Mouse (Mus musculus) heart, adult 2 months (tissue): ENCODE results near the gene Gm17409. TPM values are rescaled to one million over a fixed set of nuclear protein-coding genes. Genes with fewer than 3 reads are reported as not detected.

ENCODE experiments used
- DNase-seq, 2 experiments: peaks; one replicate each; pipeline ENCODE4 v3.0.0; 2021
- H3K27ac ChIP-seq: fragments of 200-600 bp; 2 replicates; pipeline ENCODE4 v1.8.1; 2022
- H3K27me3 ChIP-seq: fragments of 200-500 bp; 2 replicates; pipeline ENCODE4 v1.6.1; 2012; ENCODE audit warnings: mild to moderate bottlenecking, low read length, inconsistent platforms, mixed read lengths; ENCODE audit not compliant: control insufficient read depth, insufficient read depth
- H3K36me3 ChIP-seq: fragments of 200-500 bp; 2 replicates; pipeline ENCODE4 v1.6.1; 2012; ENCODE audit warnings: low read length, inconsistent platforms; ENCODE audit not compliant: control insufficient read depth, insufficient read depth
- H3K4me1 ChIP-seq: fragments of 200-500 bp; 2 replicates; pipeline ENCODE4 v1.6.1; 2011; ENCODE audit warnings: low read length; ENCODE audit not compliant: control insufficient read depth, insufficient read depth
- H3K4me3 ChIP-seq: fragments of 200-600 bp; 2 replicates; pipeline ENCODE4 v1.8.1; 2022
- H3K79me2 ChIP-seq: fragments of 200-500 bp; replicated peaks from 2 replicates; pipeline ENCODE4 v1.6.1; 2012; ENCODE audit warnings: mild to moderate bottlenecking, inconsistent platforms, low read length, moderate library complexity, mixed read lengths; ENCODE audit not compliant: control insufficient read depth, insufficient read depth
- H3K9ac ChIP-seq: fragments of 200-500 bp; 2 replicates; pipeline ENCODE4 v1.6.1; 2012; ENCODE audit warnings: low read depth, mild to moderate bottlenecking, control low read depth, inconsistent platforms, low read length, mixed read lengths
- CTCF ChIP-seq: fragments of 200-600 bp; IDR thresholded peaks from 2 replicates; pipeline ENCODE4 v1.8.1; 2022; ENCODE audit warnings: antibody characterized with exemption, mild to moderate bottlenecking, moderate library complexity
- EP300 ChIP-seq: fragments of 200-500 bp; IDR thresholded peaks from 2 replicates; pipeline ENCODE4 v1.6.1; 2011; ENCODE audit warnings: low read depth, low read length, control low read depth; ENCODE audit not compliant: insufficient read depth
- POLR2A ChIP-seq: fragments of 200-500 bp; IDR thresholded peaks from 2 replicates; pipeline ENCODE4 v1.6.1; 2011; ENCODE audit warnings: mild to moderate bottlenecking, low read depth, low read length, control low read depth; ENCODE audit not compliant: insufficient read depth
- WGBS: fragments of 180-500 bp; shearing (Covaris S2); methylation state at CpG from one replicate; pipeline ENCODE4 v1.1.7; 2018; 5-methylcytosine and 5-hydroxymethylcytosine counted together
- intact Hi-C: fragments of 180-260 bp; cut with DNase I; formaldehyde crosslinking; loops from one replicate; pipeline ENCODE4 v1.15.1; 2025
- polyA plus RNA-seq: library from polyadenylated mRNA; depleted of rRNA; stranded (reverse); fragments of >200 nt; gene quantifications from 2 replicates; pipeline ENCODE4 v1.2.3, GENCODE M21; 2012
- total RNA-seq, 2 experiments: library from RNA; stranded (reverse); gene quantifications; 2 replicates each; pipeline ENCODE4 v1.2.3; 2021

Gene Gm17409
- total and polyA plus RNA-seq, 3 experiments = not detected

DNA sequence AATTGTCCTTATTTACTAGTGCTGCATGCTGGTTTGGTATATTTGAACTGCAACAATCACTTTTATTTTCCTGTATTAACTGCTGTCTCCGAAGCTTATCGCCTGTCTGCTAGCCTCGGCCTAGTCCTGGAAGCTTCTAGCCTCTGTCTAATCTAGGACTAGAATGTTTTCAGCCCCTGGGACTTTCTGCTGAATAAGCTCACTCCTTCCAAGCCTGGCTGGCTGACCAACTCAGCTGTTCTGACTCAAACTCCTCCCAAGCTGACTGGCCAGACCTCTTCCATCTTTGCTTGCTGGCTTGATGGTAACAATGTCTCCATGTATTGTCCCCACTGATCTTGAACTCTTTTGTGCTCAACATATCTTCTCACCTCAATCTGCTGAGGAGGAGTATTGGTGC lies 25.4 kb downstream of the Gm17409 start:
- no peak overlapping the region for H3K27ac ChIP-seq
- no peak for TF ChIP-seq CTCF
- H3K4me1 ChIP-seq = peaks cover 4% of the 10 kb centered on the region
- WGBS = 57% methylated on average over 3 of the region's 3 CpGs
- H3K9ac ChIP-seq = no peak overlapping the region
- H3K79me2 ChIP-seq = peaks cover 5% of the 10 kb centered on the region
- intact Hi-C loops = no loop called here
- no peak overlapping the region for H3K4me3 ChIP-seq
- no peaks in the 10 kb centered on the region; the same call in 1 of the 2 replicates for H3K36me3 ChIP-seq
- no peaks in the 10 kb centered on the region for H3K27me3 ChIP-seq
- peak in 1 of 2 experiments; percentile 55 for DNase-seq

DNA sequence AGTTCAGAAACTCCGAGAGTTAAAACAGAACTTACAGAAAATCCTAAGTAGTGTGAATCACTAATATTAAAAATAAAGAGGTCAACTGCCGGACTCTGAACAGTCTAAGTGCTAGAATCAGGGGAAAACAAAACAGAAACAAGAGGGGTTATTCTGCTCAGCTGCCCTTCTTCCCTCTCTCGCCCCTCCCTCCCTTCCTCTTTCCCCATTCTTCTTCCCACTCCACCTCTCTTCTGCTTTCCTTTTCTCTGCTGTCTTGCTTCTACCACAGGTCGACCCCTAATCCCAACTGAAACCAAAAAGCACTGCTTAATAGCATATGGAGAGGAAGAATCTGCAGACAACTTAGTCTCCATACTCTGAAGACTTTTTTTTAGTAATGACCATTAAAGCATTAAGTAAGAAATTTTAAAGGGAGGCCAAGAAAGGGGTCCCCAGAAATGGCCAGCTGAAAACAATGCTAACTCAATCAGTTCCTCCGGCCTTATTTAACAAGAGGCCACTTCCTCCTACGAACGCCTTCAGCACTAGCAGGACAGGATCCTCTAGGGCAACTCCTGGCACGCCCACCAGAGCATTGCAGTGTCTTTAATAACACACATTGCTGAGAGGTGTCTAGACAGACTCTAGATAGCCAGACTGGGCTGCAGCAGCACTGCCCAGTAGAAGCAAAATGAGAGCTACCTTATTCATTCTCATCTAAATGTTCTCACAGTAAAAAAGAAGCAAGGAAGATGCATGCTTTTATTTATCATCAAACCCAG lies 26.9 kb downstream of the Gm17409 start:
- Histone ChIP-seq H3K79me2 (peaks cover 5% of the 10 kb centered on the region), H3K4me3 (no peak overlapping the region), H3K27ac (no peak overlapping the region), H3K9ac (no peak overlapping the region), H3K27me3 (no peaks in the 10 kb centered on the region), H3K4me1 (peaks cover 4% of the 10 kb centered on the region), H3K36me3 (no peaks in the 10 kb centered on the region; the same call in 1 of the 2 replicates)
- 44% methylated on average over 8 of the region's 8 CpGs for WGBS
- DNase-seq = peak; percentile 38
- TF ChIP-seq POLR2A (no peak), EP300 (no peak), CTCF (no peak)
- intact Hi-C loops = no loop called here

DNA sequence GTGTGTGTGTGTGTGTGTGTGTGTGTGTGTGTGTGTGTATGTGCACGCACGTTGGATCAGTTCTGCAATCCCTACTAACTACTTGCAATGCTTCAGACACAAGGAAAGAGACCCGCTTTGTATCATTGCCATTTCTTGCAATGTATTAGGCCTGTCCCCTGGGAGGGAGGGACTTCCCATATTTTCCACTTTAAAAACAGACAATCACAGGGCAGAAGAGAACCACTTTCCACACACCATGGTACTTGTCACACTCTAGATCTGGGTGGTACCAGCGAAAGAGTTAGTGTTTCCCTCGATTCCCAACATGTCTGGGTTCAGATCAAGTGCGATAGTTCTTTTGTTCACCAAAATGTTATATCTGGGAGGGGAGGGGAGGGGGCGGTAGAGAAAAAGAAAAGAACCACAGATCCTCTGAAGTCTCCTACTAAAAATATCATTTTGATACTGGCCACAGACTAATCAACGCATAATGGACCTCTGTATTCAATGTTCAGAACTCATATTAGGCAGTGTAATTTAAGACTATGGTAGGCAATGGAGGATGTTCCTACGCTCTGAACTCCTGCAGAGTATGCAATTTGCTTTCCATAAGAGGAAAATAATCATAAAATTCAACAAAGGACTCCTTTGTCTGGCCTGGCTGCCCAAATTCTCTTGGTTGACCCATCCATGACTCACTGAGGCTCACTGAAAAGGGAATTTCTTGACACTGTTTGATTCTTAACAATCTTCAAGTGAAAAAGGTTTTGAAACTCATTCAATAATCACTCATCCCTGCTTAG lies 35.6 kb downstream of the Gm17409 start:
- Histone ChIP-seq H3K9ac (no peak overlapping the region), H3K79me2 (peaks cover 6% of the 10 kb centered on the region), H3K27ac (no peak overlapping the region), H3K4me1 (peaks cover 23% of the 10 kb centered on the region), H3K27me3 (no peaks in the 10 kb centered on the region), H3K4me3 (no peak overlapping the region), H3K36me3 (peaks cover 28% of the 10 kb centered on the region)
- intact Hi-C loops = no loop called here
- 70% methylated on average over 9 of the region's 9 CpGs for WGBS
- TF ChIP-seq CTCF = no peak
- no peak for TF ChIP-seq POLR2A
- TF ChIP-seq EP300 = no peak
- DNase-seq = no peak

DNA sequence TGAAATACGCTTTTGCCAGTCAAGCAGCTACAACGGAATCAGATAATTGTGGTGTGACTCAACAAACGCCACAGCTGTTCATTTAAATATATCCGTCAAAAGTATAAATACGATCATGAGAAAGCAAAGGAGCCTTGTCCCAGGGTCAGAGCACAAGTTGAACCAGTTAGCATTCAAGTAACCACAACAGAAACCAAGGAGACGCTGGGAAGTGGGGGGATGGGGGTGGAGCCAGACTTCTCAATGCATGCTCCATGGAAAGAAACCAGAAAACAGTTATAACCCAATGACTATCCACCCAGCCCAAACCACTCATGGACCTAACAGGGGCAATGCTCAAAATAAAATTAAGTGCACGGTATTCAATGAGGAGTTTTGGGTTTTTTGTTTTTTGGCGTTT lies 40.3 kb downstream of the Gm17409 start:
- H3K4me1 ChIP-seq = peaks cover 27% of the 10 kb centered on the region
- peak overlapping the region; percentile 21; the same call in 1 of the 2 replicates for H3K27ac ChIP-seq
- no peak overlapping the region for H3K4me3 ChIP-seq
- no peak for DNase-seq
- H3K79me2 ChIP-seq = peaks cover 3% of the 10 kb centered on the region
- no peak overlapping the region for H3K9ac ChIP-seq
- whole genome bisulfite sequencing = 60% methylated on average over 8 of the region's 8 CpGs
- intact Hi-C loops = no loop called here
- H3K27me3 ChIP-seq = no peaks in the 10 kb centered on the region
- TF ChIP-seq POLR2A (no peak), EP300 (no peak), CTCF (no peak)
- H3K36me3 ChIP-seq = peaks cover 29% of the 10 kb centered on the region

DNA sequence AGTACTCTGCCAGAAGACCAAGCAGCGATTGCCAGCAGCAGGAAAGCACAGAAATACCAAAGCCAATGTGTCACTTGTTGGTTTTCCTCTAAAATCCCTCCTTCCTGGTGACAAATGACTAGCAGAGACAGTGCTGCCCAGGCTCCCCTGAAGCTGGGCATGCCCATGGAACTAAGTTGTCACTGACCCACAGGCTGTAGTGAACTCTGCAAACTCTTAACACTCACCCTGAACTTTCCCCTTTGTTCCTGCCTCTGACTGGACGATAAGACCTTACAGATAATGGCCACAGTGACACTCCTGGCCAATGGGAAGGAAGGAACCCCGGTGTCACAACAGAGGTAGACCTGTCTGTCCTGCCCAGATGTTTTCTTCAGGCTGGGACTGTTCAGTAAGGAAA lies 43.3 kb downstream of the Gm17409 start:
- WGBS = 30% methylated on average over 3 of the region's 3 CpGs
- DNase-seq = no peak
- intact Hi-C loops = no loop called here
- no peak overlapping the region for H3K4me3 ChIP-seq
- TF ChIP-seq EP300 = no peak
- no peak for TF ChIP-seq CTCF
- TF ChIP-seq POLR2A = no peak
- H3K27me3 ChIP-seq = no peaks in the 10 kb centered on the region
- H3K9ac ChIP-seq = no peak overlapping the region
- H3K36me3 ChIP-seq = peaks cover 20% of the 10 kb centered on the region
- H3K79me2 ChIP-seq = no peaks in the 10 kb centered on the region; the same call in 1 of the 2 replicates
- H3K27ac ChIP-seq = no peak overlapping the region
- H3K4me1 ChIP-seq = peaks cover 19% of the 10 kb centered on the region

DNA sequence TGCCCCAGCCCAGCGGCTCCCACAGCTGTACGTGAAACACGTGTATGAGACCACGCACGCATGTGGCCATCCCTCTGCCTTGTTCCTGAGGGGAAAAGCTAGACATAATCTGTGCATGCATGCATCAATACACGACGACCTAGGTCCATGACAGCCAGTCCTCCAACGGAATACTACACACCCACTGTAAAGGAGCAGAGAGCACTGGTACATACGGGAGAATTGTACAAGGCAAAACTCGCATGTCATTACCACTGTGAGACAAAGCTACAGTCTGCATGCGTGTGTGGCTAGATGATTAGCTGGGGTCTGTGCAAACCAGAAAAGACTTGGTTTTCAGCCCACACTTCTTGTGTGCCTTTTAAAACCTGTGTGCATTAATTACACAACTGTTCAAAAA lies 44.6 kb downstream of the Gm17409 start:
- DNase-seq = no peak
- no peak overlapping the region for H3K27ac ChIP-seq
- no peaks in the 10 kb centered on the region; the same call in 1 of the 2 replicates for H3K79me2 ChIP-seq
- peaks cover 27% of the 10 kb centered on the region for H3K36me3 ChIP-seq
- WGBS = 97% methylated on average over 11 of the region's 11 CpGs
- no peak overlapping the region for H3K4me3 ChIP-seq
- intact Hi-C loops = no loop called here
- TF ChIP-seq EP300 (no peak), CTCF (no peak), POLR2A (no peak)
- no peaks in the 10 kb centered on the region for H3K27me3 ChIP-seq
- H3K9ac ChIP-seq = no peak overlapping the region
- peaks cover 18% of the 10 kb centered on the region for H3K4me1 ChIP-seq
